Mouse (Mus musculus) layer of hippocampus, postnatal 14 days (tissue): ENCODE measurements around the gene Brap. TPM values are rescaled to one million over a fixed set of nuclear protein-coding genes. Genes with fewer than 3 reads are reported as not detected.
A peak's percentile ranks its signal among the peaks of the same experiment; 100 is the strongest.
"Not testable (repeated sequence)": the region's sequence is repeated elsewhere in the genome, so short reads cannot be mapped to it uniquely, and the experiment has no call there.

Experiments
- DNase-seq, 2 experiments: peaks; one replicate each; pipeline ENCODE4 v3.0.0; 2021 to 2022; ENCODE audit warnings: low spot score in 2 of 2, mixed read lengths in 1 of 2
- long read RNA-seq, 2 experiments: library from polyadenylated mRNA; stranded (forward); transcript quantifications; one replicate each; pipeline ENCODE4 v2.0.0; 2021
- total RNA-seq, 2 experiments: library from RNA; stranded (reverse); gene quantifications; 2 replicates each; pipeline ENCODE4 v1.2.3; 2021

Gene Brap
- 10 to 100 TPM; 60.3 to 65.6 TPM for total RNA-seq
- long read RNA-seq, experiment 1, full-length matches to known transcripts, result 70 of 79 reads
- long read RNA-seq, experiment 1, partial matches to known transcripts, result 6 of 79 reads
- long read RNA-seq, experiment 1, other reads (novel, unspliced or antisense), result 3 of 79 reads
- long read RNA-seq, experiment 2, full-length matches to known transcripts, result 59 of 84 reads
- long read RNA-seq, experiment 2, partial matches to known transcripts, result 16 of 84 reads
- long read RNA-seq, experiment 2, other reads (novel, unspliced or antisense), result 9 of 84 reads

GRCm38 (mm10) chr5:121660059-121660896 is at the start of gene Brap, which contains the start of gene Acad10:
Gene Brap, plus strand, starts transcription at chr5:121660563.
Gene Acad10, minus strand, starts transcription at chr5:121660514.
- peak; percentile 91 to 95 for DNase-seq

- no peak for DNase-seq
These were observed 48.3 kb upstream of the Brap start for GRCm38 (mm10) chr5:121612036-121612435.

- not testable (repeated sequence) for DNase-seq
These were observed 45.4 kb upstream of the Brap start for GRCm38 (mm10) chr5:121614921-121615320.

GRCm38 (mm10) chr5:121618592-121619513 is 41.5 kb upstream of the Brap start, which contains the start of gene Acad12:
Gene Acad12, minus strand, starts transcription at chr5:121618938.
- peak; percentile 70 to 76 for DNase-seq

DNA sequence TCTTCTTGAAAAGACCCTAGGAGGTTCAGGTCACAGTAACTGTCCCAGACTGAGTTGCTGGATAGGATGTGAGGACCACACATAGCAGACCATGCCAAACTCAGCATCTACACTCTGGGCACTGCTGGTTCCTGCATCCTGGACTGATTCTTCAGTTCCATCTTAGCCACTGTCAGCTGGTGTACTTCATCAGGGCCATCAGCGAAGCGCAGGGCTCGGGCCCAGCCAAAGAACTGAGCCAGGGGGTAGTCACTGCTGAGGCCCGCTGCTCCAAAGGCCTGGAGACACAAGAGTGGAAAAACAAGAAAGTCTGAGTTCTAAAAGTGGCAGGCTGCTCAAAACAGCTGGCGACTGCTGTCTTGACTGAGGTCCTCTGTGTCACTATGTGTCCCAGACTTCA is 39.3 kb upstream of the Brap start:
- no peak for DNase-seq

DNA sequence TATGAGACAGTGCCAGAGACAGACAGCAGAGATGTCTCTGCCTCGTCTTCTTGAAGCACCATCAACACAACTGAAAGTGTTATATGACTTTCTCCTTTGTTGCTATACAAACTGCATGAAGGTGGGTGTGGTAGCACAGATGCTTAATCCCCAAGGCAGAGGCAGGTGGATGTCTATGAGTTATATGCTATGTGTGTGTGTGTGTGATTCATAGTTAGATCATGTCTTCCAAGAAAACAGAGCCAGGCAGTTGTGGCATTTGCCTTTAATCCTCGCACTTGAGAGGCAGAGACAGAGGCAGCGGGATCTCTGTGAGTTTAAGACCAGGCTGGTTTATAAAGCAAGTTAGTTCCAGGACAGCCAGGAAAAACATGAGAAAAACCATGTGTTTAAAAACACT is 37.1 kb upstream of the Brap start:
- DNase-seq, result no peak

- DNase-seq, result peak; percentile 59 to 67
These were observed 32.5 kb upstream of the Brap start for GRCm38 (mm10) chr5:121627871-121628270.

DNA sequence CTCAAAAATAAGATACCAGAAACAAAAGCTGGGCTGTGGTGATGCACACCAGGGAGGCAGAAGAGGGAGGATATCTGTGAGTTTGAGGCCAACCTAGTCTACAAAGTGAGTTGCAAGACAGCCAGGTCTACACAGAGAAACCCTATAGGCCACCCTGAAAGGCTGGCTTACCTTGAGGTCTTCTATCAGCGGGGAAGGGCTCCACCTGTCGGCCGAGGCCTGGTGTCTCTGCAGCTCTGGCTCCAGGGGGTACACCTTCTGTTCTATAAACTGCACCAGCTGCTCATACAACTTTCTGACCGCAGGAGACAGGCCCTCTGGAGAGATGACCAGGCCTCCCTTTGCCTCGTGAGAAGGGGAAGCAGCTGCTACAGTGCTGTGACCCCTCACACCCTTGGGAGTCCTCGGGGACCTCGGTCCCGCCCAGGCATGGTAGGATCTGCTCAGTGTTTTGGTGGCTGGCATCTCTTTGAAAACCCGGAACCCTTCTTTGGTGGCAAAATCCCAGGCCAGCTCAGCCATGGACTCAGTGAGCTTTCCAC is 29.2 kb upstream of the Brap start:
- DNase-seq, result not testable (repeated sequence)

GRCm38 (mm10) chr5:121632804-121633203 is 27.6 kb upstream of the Brap start:
- DNase-seq, result no peak

GRCm38 (mm10) chr5:121634668-121635067 is 25.7 kb upstream of the Brap start:
- no peak for DNase-seq

DNA sequence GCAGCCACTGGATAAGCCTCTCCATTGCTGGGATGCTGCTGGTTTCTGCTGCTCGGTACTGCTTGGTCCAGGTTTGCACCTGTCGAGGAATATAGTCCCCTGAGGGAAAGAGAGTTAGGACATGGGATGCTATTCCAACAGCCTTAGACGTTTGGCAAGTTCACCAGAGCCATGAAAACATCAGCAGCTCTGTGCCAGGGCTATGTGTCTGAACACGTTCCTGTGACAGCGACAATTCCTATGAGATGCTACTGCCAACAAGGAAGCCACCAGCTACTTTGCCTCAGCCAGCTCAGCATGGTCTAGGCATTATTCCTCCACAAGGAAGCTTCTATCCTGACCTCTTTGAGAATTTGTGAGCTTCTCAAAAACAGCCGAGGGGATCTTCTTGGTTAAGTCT is 23.1 kb upstream of the Brap start:
- no peak for DNase-seq

DNA sequence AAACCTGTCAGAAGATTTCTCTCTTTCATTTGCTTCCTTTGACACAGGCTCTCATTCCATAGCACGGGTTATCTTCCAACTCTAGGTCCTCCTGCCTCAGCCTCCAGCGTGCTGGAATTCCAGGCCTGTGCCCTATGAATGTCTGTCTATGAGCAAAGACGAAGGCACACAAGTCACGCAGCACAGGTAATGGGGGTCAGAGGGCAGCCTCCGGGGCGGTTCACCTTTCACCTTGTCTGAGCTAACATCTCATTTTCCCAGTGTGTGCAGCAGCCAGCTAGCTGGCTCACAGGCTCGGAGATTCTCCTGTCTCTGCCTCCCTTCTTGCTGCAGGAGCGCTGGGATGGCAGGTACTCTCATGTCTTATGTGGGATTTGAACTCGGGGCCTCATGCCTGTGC is 20.8 kb upstream of the Brap start:
- no peak for DNase-seq

DNA sequence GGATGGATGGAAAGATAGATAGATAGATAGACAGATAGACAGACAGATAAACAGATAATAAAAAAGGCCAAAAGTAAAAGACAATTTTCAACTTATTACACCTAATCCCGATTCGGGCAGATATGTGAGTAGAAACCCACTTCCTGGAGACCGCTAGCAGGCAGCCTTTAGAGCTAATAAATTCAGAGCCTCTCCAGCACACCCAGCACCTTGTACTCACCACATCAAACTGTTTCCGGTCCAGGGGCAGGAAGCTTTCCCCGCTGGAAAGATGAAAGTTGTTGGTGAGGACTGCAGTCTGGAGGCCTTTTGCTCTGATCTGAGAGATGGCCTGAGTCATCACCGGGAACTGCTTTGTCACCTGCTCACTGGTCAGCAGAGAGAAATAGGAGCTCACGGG is 11.2 kb upstream of the Brap start:
- DNase-seq, result no peak

DNA sequence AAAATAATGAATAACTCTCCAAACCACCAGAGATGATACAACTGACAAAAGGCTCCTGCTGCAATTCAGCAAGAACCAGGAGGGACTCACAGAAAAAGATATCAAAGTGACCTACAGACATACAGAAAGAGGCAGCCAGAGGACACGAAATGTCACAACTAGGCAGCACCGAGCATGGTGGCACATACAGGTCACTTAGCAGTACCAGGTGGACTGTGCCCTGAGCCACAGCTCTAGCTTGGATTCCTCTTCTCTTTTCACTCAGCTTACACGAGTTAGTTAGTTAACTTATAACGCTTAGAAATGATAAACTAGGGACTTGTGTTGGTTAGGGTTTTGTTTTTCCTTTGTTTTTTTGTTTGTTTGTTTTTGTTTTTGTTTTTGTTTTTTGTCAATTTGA is 5.8 kb upstream of the Brap start:
- no peak for DNase-seq

DNA sequence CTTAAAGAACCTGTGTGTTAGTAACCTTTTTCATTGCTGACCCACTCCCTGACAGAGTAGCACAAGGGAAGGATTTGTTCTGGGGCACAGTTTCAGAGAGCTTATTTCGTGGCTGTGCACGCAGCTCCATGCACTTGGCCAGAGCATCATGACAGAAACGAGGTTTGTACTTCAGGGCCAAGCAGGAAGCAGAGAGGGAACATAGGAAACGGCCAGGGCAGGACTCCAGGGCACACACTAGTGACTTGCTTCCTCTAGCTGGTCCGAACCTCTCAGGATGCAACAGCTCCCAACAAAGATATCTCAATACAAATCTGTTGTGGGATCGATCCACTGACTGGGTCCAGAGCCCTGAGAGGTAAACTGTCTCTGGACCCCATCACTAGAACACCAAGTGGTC is 3.5 kb upstream of the Brap start:
- DNase-seq, result not testable (repeated sequence)

DNA sequence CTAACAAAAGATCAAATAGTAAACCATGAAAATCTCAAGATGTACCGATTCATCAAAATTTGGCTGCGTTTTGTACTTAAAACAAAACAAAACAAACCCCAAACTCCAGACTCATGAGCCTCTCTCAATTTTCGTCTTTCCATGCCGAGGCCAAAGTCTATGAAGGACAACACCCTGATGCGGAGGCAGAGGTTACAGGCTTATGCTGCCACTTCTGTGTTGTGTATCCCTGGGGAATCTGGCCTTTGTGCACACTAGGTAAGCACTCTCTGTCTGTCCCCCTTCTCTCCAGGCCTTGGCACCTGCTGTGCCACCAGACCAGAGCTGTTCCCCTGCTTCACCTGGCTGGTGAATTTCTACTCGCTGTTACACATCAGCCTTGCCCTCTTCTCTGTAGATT is 2.7 kb upstream of the Brap start:
- DNase-seq, result not testable (repeated sequence)

GRCm38 (mm10) chr5:121660897-121661254 is 513 bp downstream of the Brap start:
- no peak for DNase-seq

DNA sequence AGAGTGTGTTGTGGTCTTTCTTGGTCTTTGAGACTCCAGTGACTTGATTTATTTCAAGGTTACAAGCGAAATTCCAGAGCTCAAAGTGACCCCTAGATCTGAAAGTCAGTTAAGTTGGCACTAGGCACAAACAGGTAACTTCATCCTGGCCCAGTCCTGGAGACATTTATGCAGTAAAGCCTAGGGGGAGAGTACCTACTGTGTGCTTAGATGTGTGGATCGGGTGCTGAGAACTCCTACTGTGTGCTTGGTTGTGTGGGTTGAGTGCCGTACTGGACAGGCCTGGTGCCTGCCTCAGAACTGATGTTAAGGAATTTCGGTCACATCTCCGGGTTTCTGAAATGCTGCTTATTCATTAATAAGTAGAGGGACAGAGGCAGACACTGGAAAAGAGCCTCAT is 1.1 kb downstream of the Brap start:
- no peak for DNase-seq

- DNase-seq, result no peak
These were observed 3.1 kb downstream of the Brap start for GRCm38 (mm10) chr5:121663456-121663855.

- no peak for DNase-seq
These were observed 3.7 kb downstream of the Brap start for GRCm38 (mm10) chr5:121664078-121664477.

DNA sequence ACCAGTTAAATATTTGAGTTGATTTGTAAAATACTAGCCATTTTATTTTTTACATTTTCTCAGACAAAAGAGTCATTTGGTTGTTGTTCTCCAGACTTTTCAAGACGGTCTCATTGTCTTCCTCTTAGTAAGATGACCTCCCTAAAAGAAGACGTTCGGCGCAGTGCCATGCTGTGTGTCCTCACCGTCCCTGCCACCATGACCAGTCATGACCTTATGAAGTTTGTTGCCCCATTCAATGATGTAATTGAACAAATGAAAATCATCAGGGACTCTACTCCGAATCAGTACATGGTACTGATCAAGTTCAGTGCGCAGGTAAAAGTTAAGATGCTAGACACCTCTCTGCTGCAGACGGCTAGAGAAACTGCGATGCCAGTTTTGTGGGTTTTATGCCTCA is 4.6 kb downstream of the Brap start:
- no peak for DNase-seq
